Comparison of ENCODE assay signal across 26 mouse cellular contexts in the genomic region with DNA sequence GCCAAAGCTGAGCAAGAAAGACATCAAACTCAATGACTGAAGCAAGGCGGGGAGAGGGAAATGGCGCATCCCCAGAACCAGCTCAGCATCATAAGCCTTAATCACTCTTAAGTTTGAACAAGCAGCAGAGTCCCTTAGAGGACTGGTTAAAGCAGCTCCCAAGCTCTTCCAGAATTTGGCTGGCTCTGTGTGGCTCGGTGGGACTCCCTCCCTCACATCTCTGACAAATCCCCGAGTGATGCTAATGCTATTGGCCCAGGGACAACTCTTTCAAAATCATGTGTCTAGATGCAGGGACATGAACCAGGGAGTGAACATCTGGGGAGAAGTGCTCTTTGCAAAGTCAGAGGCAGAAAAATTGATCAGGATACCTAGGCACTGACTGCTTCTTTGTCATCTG. TPM values are rescaled to one million over a fixed set of nuclear protein-coding genes. Genes with fewer than 3 reads are reported as not detected.
DNase-seq lines count a peak whose midpoint lies in the region; ATAC-seq and TF ChIP-seq lines count a peak whose summit lies in the region.
"Had no signal": no experiment of that assay in that cellular context is flagged by ENCODE, and none has a peak within 500 bp of the region (broad histone marks: within the 10 kb centered on the region; RNA-seq: fewer than 3 reads in every experiment).

No protein-coding gene starts in this region.

- H3K27ac ChIP-seq in forebrain, postnatal 0 days (ENCODE audit: low read depth, low read length): no peak overlapping the region
- H3K27ac ChIP-seq in forebrain, embryonic 16.5 days (ENCODE audit: low read length): no peak overlapping the region
- H3K27ac ChIP-seq in heart, embryonic 11.5 days (ENCODE audit: low read depth, low read length): no peak overlapping the region
- 0 out of 2 replicates have a peak overlapping the region, but pooled peaks have one; percentile 24 for H3K27ac ChIP-seq in neural tube, embryonic 15.5 days (replicated peaks)
- H3K27ac ChIP-seq: embryonic facial prominence, embryonic 12.5 days; forebrain, embryonic 13.5 days; heart, adult 2 months; hindbrain, embryonic 13.5 days; left cerebral cortex, adult 2 months; limb, embryonic 15.5 days; liver, embryonic 15.5 days; lung, embryonic 15.5 days; midbrain, embryonic 10.5 days had no signal

- no peak for ATAC-seq in forebrain, postnatal 0 days
- no peak for ATAC-seq in forebrain, embryonic 16.5 days
- no peak for ATAC-seq in heart, embryonic 11.5 days (replicated peaks; ENCODE audit: insufficient number of reproducible peaks, low FRiP score, low TSS enrichment)
- ATAC-seq in neural tube, embryonic 15.5 days (ENCODE audit: low FRiP score): no peak
- ATAC-seq: CD4-positive, CD25-positive, alpha-beta regulatory T cell, adult 4 months; forebrain, embryonic 13.5 days; inflammation-experienced regulatory T-cells, adult 6 months had no signal

- H3K4me2 ChIP-seq in forebrain, postnatal 0 days (ENCODE audit: low read depth): no peak overlapping the region
- H3K4me2 ChIP-seq in forebrain, embryonic 16.5 days (ENCODE audit: low read length): no peak overlapping the region
- H3K4me2 ChIP-seq in heart, embryonic 11.5 days: no peak overlapping the region
- no peak overlapping the region for H3K4me2 ChIP-seq in neural tube, embryonic 15.5 days
- H3K4me2 ChIP-seq: embryonic facial prominence, embryonic 12.5 days; forebrain, embryonic 13.5 days; hindbrain, embryonic 13.5 days; limb, embryonic 15.5 days; liver, embryonic 15.5 days; lung, embryonic 15.5 days had no signal

- H3K4me1 ChIP-seq in forebrain, postnatal 0 days (ENCODE audit: insufficient read depth): no peaks in the 10 kb centered on the region
- H3K4me1 ChIP-seq in forebrain, embryonic 16.5 days (replicated peaks; ENCODE audit: control insufficient read depth, insufficient read depth, low read length): peaks cover 9% of the 10 kb centered on the region
- peaks cover 4% of the 10 kb centered on the region; the same call in 1 of the 2 replicates for H3K4me1 ChIP-seq in heart, embryonic 11.5 days (ENCODE audit: control insufficient read depth, insufficient read depth, low read length)
- H3K4me1 ChIP-seq in neural tube, embryonic 15.5 days: peaks cover 39% of the 10 kb centered on the region
- H3K4me1 ChIP-seq: liver, embryonic 15.5 days had no signal

- no peaks in the 10 kb centered on the region for H3K36me3 ChIP-seq in forebrain, postnatal 0 days (ENCODE audit: insufficient read depth)
- no peaks in the 10 kb centered on the region for H3K36me3 ChIP-seq in forebrain, embryonic 16.5 days (ENCODE audit: control insufficient read depth, insufficient read depth)
- no peaks in the 10 kb centered on the region for H3K36me3 ChIP-seq in heart, embryonic 11.5 days (ENCODE audit: control insufficient read depth, insufficient read depth, low read length)
- H3K36me3 ChIP-seq in neural tube, embryonic 15.5 days: no peaks in the 10 kb centered on the region
- H3K36me3 ChIP-seq: embryonic facial prominence, embryonic 12.5 days; hindbrain, embryonic 13.5 days; limb, embryonic 15.5 days; liver, embryonic 15.5 days; lung, embryonic 15.5 days; midbrain, embryonic 10.5 days had no signal

- no peak overlapping the region for H3K9ac ChIP-seq in forebrain, postnatal 0 days
- H3K9ac ChIP-seq in forebrain, embryonic 16.5 days (replicated peaks; ENCODE audit: low read depth, low read length): no peak overlapping the region
- H3K9ac ChIP-seq in heart, embryonic 11.5 days (ENCODE audit: low read depth, low read length): no peak overlapping the region
- H3K9ac ChIP-seq in neural tube, embryonic 15.5 days (replicated peaks): no peak overlapping the region
- H3K9ac ChIP-seq: embryonic facial prominence, embryonic 12.5 days; forebrain, embryonic 13.5 days; hindbrain, embryonic 13.5 days; limb, embryonic 15.5 days; liver, embryonic 15.5 days; lung, embryonic 15.5 days had no signal

- H3K4me3 ChIP-seq in forebrain, postnatal 0 days (ENCODE audit: low read depth, low read length): no peak overlapping the region
- H3K4me3 ChIP-seq in forebrain, embryonic 16.5 days (replicated peaks; ENCODE audit: low read length): no peak overlapping the region
- H3K4me3 ChIP-seq in heart, embryonic 11.5 days (ENCODE audit: low read depth, low read length): no peak overlapping the region
- H3K4me3 ChIP-seq in neural tube, embryonic 15.5 days (replicated peaks): no peak overlapping the region
- H3K4me3 ChIP-seq: embryonic facial prominence, embryonic 12.5 days; forebrain, embryonic 13.5 days; heart, adult 2 months; hindbrain, embryonic 13.5 days; left cerebral cortex, adult 2 months; limb, embryonic 15.5 days; liver, embryonic 15.5 days; lung, embryonic 15.5 days; midbrain, embryonic 10.5 days had no signal

- H3K27me3 ChIP-seq in forebrain, postnatal 0 days (ENCODE audit: insufficient read depth, low read length): no peaks in the 10 kb centered on the region
- H3K27me3 ChIP-seq in forebrain, embryonic 16.5 days (replicated peaks; ENCODE audit: control insufficient read depth, insufficient read depth, low read length): no peaks in the 10 kb centered on the region
- no peaks in the 10 kb centered on the region for H3K27me3 ChIP-seq in heart, embryonic 11.5 days (ENCODE audit: control insufficient read depth, insufficient read depth, low read length)
- no peaks in the 10 kb centered on the region for H3K27me3 ChIP-seq in neural tube, embryonic 15.5 days (replicated peaks)
- H3K27me3 ChIP-seq: embryonic facial prominence, embryonic 12.5 days; forebrain, embryonic 13.5 days; hindbrain, embryonic 13.5 days; limb, embryonic 15.5 days; liver, embryonic 15.5 days; lung, embryonic 15.5 days had no signal

- DNase-seq in forebrain, postnatal 0 days: peak; percentile 15
- DNase-seq in heart, adult 18-20 months: peak; percentile 29 to 42
- DNase-seq in neural tube, embryonic 10.5 days (ENCODE audit: extremely low spot score, low spot score): no peak
- no peak for DNase-seq in spleen, postnatal 36 days (ENCODE audit: low spot score in 2 of 2)
- DNase-seq in right cerebral cortex, postnatal 36 days (ENCODE audit: low spot score in 2 of 2): no peak
- DNase-seq: adrenal gland, adult 2 months; cerebellum, adult 18-20 months; cerebellum, postnatal 14 days; kidney, adult 18-20 months; kidney, postnatal 4 days; right cerebral cortex, postnatal 14 days; thymus, postnatal 14 days had no signal

- H3K9me3 ChIP-seq in forebrain, postnatal 0 days (ENCODE audit: low read length): no peaks in the 10 kb centered on the region
- H3K9me3 ChIP-seq in forebrain, embryonic 16.5 days (ENCODE audit: control insufficient read depth, low read length): no peaks in the 10 kb centered on the region
- H3K9me3 ChIP-seq in heart, embryonic 11.5 days (replicated peaks; ENCODE audit: control insufficient read depth, low read length): no peaks in the 10 kb centered on the region
- no peaks in the 10 kb centered on the region for H3K9me3 ChIP-seq in neural tube, embryonic 15.5 days (replicated peaks)
- H3K9me3 ChIP-seq: embryonic facial prominence, embryonic 12.5 days; forebrain, embryonic 13.5 days; hindbrain, embryonic 13.5 days; limb, embryonic 15.5 days; liver, embryonic 15.5 days; lung, embryonic 15.5 days; midbrain, embryonic 10.5 days had no signal

- WGBS in forebrain, postnatal 0 days: 45% methylated on average over 4 of the region's 4 CpGs
- 61% methylated on average over 4 of the region's 4 CpGs for WGBS in forebrain, embryonic 16.5 days
- WGBS in heart, embryonic 11.5 days (ENCODE audit: insufficient replicate concordance): 77% methylated on average over 4 of the region's 4 CpGs
- 59% methylated on average over 4 of the region's 4 CpGs for WGBS in neural tube, embryonic 15.5 days

- TF ChIP-seq CTCF in forebrain, postnatal 0 days (IDR thresholded peaks at IDR 0.05; ENCODE audit: low read depth): no peak

RNA-seq across cellular contexts. Expression of a gene that starts 36.4 kb away (rescaled TPM):
- total RNA-seq in forebrain, postnatal 0 days (2014; rRNA removed): 7.8 and 14.0 TPM in 2 replicates
- polyA plus RNA-seq in forebrain, postnatal 0 days (2015; fragmentation: Nextera tagmentation; extraction: Ambion mirVana): 1.9 and 3.2 TPM in 2 replicates
- polyA plus RNA-seq in forebrain, embryonic 16.5 days (2015; fragmentation: Nextera tagmentation; extraction: Ambion mirVana): 2.0 and 3.0 TPM in 2 replicates
- total RNA-seq in heart, adult 18-20 months (2021): 1 to 10 TPM; 1.1 to 1.3 TPM
- 0.07 and 0.14 TPM in 2 replicates for polyA plus RNA-seq in heart, embryonic 11.5 days (2014; fragmentation: Nextera tagmentation; extraction: Ambion mirVana)
- polyA plus RNA-seq in neural tube, embryonic 15.5 days (2015; fragmentation: Nextera tagmentation; extraction: Ambion mirVana): 4.5 and 5.3 TPM in 2 replicates
- polyA plus RNA-seq: inflammation-experienced regulatory T-cells, adult 6 months; liver, embryonic 15.5 days had no signal

RNA-seq across cellular contexts. Expression of a gene that starts 57.3 kb away (rescaled TPM):
- total RNA-seq in forebrain, postnatal 0 days (2014; rRNA removed): 13.2 and 14.9 TPM in 2 replicates
- 20.6 and 22.0 TPM in 2 replicates for polyA plus RNA-seq in forebrain, postnatal 0 days (2015; fragmentation: Nextera tagmentation; extraction: Ambion mirVana)
- polyA plus RNA-seq in forebrain, embryonic 16.5 days (2015; fragmentation: Nextera tagmentation; extraction: Ambion mirVana): 64.1 and 80.3 TPM in 2 replicates
- total RNA-seq in heart, adult 18-20 months (2021): under 1 TPM; 0.33 to 0.74 TPM
- 98.2 and 99.0 TPM in 2 replicates for polyA plus RNA-seq in heart, embryonic 11.5 days (2014; fragmentation: Nextera tagmentation; extraction: Ambion mirVana)
- polyA plus RNA-seq in neural tube, embryonic 15.5 days (2015; fragmentation: Nextera tagmentation; extraction: Ambion mirVana): 19.1 and 33.3 TPM in 2 replicates

Comparison
In these comparisons a context has a peak if more than half of its experiments do, and no peak if none do; other contexts are left out.
1. DNase-seq: peak in forebrain, postnatal 0 days (single experiment) and heart, adult 18-20 months (2 of 2); none in neural tube, embryonic 10.5 days (single experiment), spleen, postnatal 36 days (0 of 2) and right cerebral cortex, postnatal 36 days (0 of 2).